Mouse (Mus musculus) myocyte (in vitro differentiated cells): ENCODE measurements at regions not wholly inside any gene's neighbourhood (a gene's known extent, or its start where the extent isn't known, plus 50 kb on each side); places are given as distances from the start of the nearest gene placed in this dataset.

Experiments used
- CEBPB ChIP-seq: IDR thresholded peaks from 2 replicates; pipeline ENCODE4 v1.6.1; 2011; ENCODE audit warnings: mild to moderate bottlenecking, moderate library complexity; ENCODE audit not compliant: poor library complexity, insufficient read depth, severe bottlenecking
- E2F4 ChIP-seq: IDR thresholded peaks from one replicate; pipeline ENCODE4 v1.6.1; 2011; ENCODE audit warnings: mild to moderate bottlenecking, control low read depth, moderate library complexity; ENCODE audit not compliant: insufficient read depth
- MAX ChIP-seq: IDR thresholded peaks from one replicate; pipeline ENCODE4 v1.6.1; 2011; ENCODE audit warnings: low read depth, mild to moderate bottlenecking, control low read depth
- MYOD1 ChIP-seq, 3 experiments: IDR thresholded peaks; one replicate each; pipeline ENCODE4 v1.6.1; 2011; ENCODE audit warnings: control low read depth in 2 of 3, low read depth in 2 of 3, mild to moderate bottlenecking in 2 of 3, moderate library complexity in 1 of 3; ENCODE audit not compliant: insufficient read length in 2 of 3, control insufficient read depth in 1 of 3
- MYOG ChIP-seq, 3 experiments: IDR thresholded peaks; one replicate each; pipeline ENCODE4 v1.6.1; 2011; ENCODE audit warnings: control low read depth in 2 of 3, low read depth in 2 of 3, mild to moderate bottlenecking in 2 of 3; ENCODE audit not compliant: insufficient read length in 2 of 3, control insufficient read depth in 1 of 3, insufficient read depth in 1 of 3
- POLR2A ChIP-seq: IDR thresholded peaks from one replicate; pipeline ENCODE4 v1.6.1; 2011; ENCODE audit warnings: low read depth, mild to moderate bottlenecking, control low read depth, moderate library complexity; ENCODE audit not compliant: insufficient read length
- REST ChIP-seq: IDR thresholded peaks from one replicate; pipeline ENCODE4 v1.6.1; 2011; ENCODE audit warnings: mild to moderate bottlenecking, control low read depth, moderate library complexity; ENCODE audit not compliant: insufficient read depth, insufficient read length
- SRF ChIP-seq: IDR thresholded peaks from one replicate; pipeline ENCODE4 v1.6.1; 2011; ENCODE audit warnings: low read depth; ENCODE audit not compliant: control insufficient read depth, insufficient read length
- TCF12 ChIP-seq: IDR thresholded peaks from one replicate; pipeline ENCODE4 v1.6.1; 2011; ENCODE audit warnings: mild to moderate bottlenecking, control low read depth; ENCODE audit not compliant: poor library complexity, insufficient read depth, severe bottlenecking
- USF1 ChIP-seq: IDR thresholded peaks from one replicate; pipeline ENCODE4 v1.6.1; 2011; ENCODE audit warnings: low read depth, mild to moderate bottlenecking, control low read depth, moderate library complexity

DNA sequence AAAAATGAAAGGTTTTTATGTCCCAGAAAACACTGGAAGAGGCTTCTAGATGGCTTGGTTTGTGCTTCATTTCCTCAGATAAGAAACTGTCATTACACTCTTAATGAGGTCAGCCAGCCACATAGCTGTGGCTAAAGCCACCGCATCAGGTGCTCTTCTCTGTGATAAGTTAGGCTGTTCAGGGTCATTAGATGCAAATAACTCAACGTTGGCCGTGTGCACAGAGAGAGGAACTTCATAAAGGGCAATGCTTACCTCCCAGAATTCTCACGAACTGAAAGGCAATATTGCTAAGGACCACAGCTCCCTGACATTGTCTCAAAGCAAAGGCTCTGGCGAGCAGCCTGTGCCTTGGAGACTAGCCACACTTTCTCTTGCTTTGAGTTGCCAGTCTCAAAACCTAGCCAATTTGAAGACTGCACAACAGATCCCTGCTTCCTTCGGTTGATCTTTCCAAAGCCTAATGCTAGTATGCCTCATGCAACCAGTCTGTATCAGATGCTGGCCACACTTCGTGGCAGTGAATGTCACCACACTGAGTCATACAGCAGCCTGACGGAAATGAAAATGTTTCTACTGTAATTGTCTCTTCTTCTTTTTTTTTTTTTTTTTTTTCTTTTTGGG, 110.8 kb downstream of the Basp1 start:
- TF ChIP-seq POLR2A = no peak
- TF ChIP-seq CEBPB = no peak
- TF ChIP-seq MAX = no peak
- no peak for TF ChIP-seq E2F4
- TF ChIP-seq MYOD1 (IDR thresholded peaks at IDR 0.05; ENCODE audit: control insufficient read depth in 1 of 3, insufficient read length in 2 of 3, low read depth in 2 of 3) = no peak
- no peak for TF ChIP-seq REST
- TF ChIP-seq TCF12 = no peak
- no peak for TF ChIP-seq MYOG (IDR thresholded peaks at IDR 0.05; ENCODE audit: control insufficient read depth in 1 of 3, insufficient read depth in 1 of 3, insufficient read length in 2 of 3, low read depth in 2 of 3)
- TF ChIP-seq USF1 = no peak
- no peak for TF ChIP-seq SRF
